Mouse (Mus musculus) retina, postnatal 1 day (tissue): ENCODE data around the gene Cacna1c.

ENCODE experiments used
- DNase-seq: peaks from one replicate; pipeline ENCODE4 v3.0.0-alpha.2; 2012

The Cacna1c gene

GRCm38 (mm10) chr6:118538627-118539026 is 657.6 kb downstream of the Cacna1c start:
- no peak for DNase-seq
